Mouse (Mus musculus) ES-Bruce4 (cell line): ENCODE measurements at regions not wholly inside any gene's neighbourhood (a gene's known extent, or its start where the extent isn't known, plus 50 kb on each side); places are given as distances from the start of the nearest gene placed in this dataset.

ENCODE experiments used
- H3K27ac ChIP-seq: 2 replicates; pipeline ENCODE4 v1.5.1; 2012; ENCODE audit warnings: low read length, inconsistent platforms; ENCODE audit not compliant: insufficient read depth
- H3K27me3 ChIP-seq: 2 replicates; pipeline ENCODE4 v1.6.1; 2012; ENCODE audit warnings: mild to moderate bottlenecking, low read length, inconsistent platforms; ENCODE audit not compliant: control insufficient read depth, poor library complexity, insufficient read depth, severe bottlenecking
- H3K36me3 ChIP-seq: 2 replicates; pipeline ENCODE4 v1.6.1; 2012; ENCODE audit warnings: inconsistent platforms, mild to moderate bottlenecking, low read length, moderate library complexity; ENCODE audit not compliant: control insufficient read depth, poor library complexity, insufficient read depth, severe bottlenecking
- H3K4me1 ChIP-seq: one replicate; pipeline ENCODE4 v1.8.1; 2011; ENCODE audit warnings: low read length; ENCODE audit not compliant: control insufficient read depth, insufficient read depth
- H3K4me3 ChIP-seq: 2 replicates; pipeline ENCODE4 v1.5.1; 2011; ENCODE audit warnings: low read depth, mild to moderate bottlenecking, low read length
- H3K9ac ChIP-seq: 2 replicates; pipeline ENCODE4 v1.6.1; 2012; ENCODE audit warnings: low read depth, mild to moderate bottlenecking, inconsistent platforms; ENCODE audit not compliant: poor library complexity, severe bottlenecking
- H3K9me3 ChIP-seq: replicated peaks from 2 replicates; pipeline ENCODE4 v1.6.1; 2012; ENCODE audit warnings: mild to moderate bottlenecking, low read length, inconsistent platforms; ENCODE audit not compliant: control insufficient read depth, poor library complexity, insufficient read depth, severe bottlenecking
- CTCF ChIP-seq: IDR thresholded peaks from one replicate; pipeline ENCODE4 v1.8.1; 2011; ENCODE audit warnings: low read depth, low read length
- EP300 ChIP-seq: IDR thresholded peaks from 2 replicates; pipeline ENCODE4 v1.6.1; 2011; ENCODE audit warnings: low read depth, low read length; ENCODE audit not compliant: insufficient read depth
- POLR2A ChIP-seq: IDR thresholded peaks from one replicate; pipeline ENCODE4 v1.8.1; 2011; ENCODE audit warnings: low read length; ENCODE audit not compliant: insufficient read depth

GRCm38 (mm10) chr2:115095351-115095750, 440.6 kb upstream of the Dph6 start:
- Histone ChIP-seq H3K4me1 (no peaks in the 10 kb centered on the region), H3K9me3 (no peaks in the 10 kb centered on the region), H3K9ac (no peak overlapping the region), H3K27me3 (no peaks in the 10 kb centered on the region), H3K27ac (no peak overlapping the region), H3K36me3 (no peaks in the 10 kb centered on the region), H3K4me3 (no peak overlapping the region)
- TF ChIP-seq EP300 (no peak), CTCF (no peak), POLR2A (no peak)

DNA sequence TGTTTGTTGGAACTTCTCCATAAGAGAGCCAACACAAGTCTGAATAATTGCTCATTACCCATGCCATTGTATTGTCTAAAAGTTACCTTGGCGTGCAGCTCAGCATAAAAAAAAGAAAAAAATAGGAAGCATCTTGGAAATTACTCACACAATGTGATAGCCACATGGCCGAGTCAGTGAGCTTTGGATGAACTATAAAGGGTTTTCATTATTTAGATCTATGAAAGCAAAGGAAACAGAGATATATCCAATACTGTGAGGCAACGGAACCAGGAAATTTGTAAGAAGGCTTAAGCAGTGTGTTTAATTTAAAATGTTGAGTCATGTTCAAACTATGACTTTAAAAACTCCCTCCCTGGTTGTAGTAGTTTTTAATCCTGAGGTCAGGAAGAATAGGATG, 446.7 kb upstream of the Dph6 start:
- Histone ChIP-seq H3K4me3 (no peak overlapping the region), H3K27me3 (no peaks in the 10 kb centered on the region), H3K4me1 (no peaks in the 10 kb centered on the region), H3K36me3 (no peaks in the 10 kb centered on the region), H3K27ac (no peak overlapping the region), H3K9me3 (no peaks in the 10 kb centered on the region), H3K9ac (no peak overlapping the region)
- TF ChIP-seq POLR2A (no peak), CTCF (no peak), EP300 (no peak)

GRCm38 (mm10) chr2:115119429-115120205, 461.9 kb upstream of the BC052040 start:
- no peaks in the 10 kb centered on the region for H3K4me1 ChIP-seq
- no peaks in the 10 kb centered on the region for H3K36me3 ChIP-seq
- no peak overlapping the region for H3K27ac ChIP-seq
- no peak overlapping the region for H3K9ac ChIP-seq
- no peaks in the 10 kb centered on the region for H3K27me3 ChIP-seq
- no peak overlapping the region for H3K4me3 ChIP-seq
- no peaks in the 10 kb centered on the region for H3K9me3 ChIP-seq
- TF ChIP-seq CTCF (no peak), POLR2A (no peak), EP300 (no peak)

DNA sequence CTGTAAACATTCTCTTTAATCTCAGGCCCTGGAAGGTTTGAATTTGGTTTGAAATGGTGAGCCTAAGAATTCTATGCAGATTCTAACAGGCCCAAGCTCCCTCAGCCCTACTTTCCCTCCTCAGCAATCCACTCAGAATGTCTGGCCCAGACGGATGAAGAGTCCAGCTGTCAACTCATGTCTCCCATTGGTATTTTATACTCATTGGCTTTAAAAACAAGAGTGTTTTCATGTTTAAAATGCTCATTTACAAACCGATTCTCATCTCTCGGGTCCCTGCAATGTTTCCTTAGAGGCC, 461.4 kb upstream of the BC052040 start:
- no peak overlapping the region for H3K27ac ChIP-seq
- H3K9ac ChIP-seq, result no peak overlapping the region
- no peaks in the 10 kb centered on the region for H3K9me3 ChIP-seq
- H3K36me3 ChIP-seq, result no peaks in the 10 kb centered on the region
- no peak for TF ChIP-seq EP300
- TF ChIP-seq POLR2A, result no peak
- no peak for TF ChIP-seq CTCF
- no peaks in the 10 kb centered on the region for H3K27me3 ChIP-seq
- H3K4me1 ChIP-seq, result no peaks in the 10 kb centered on the region
- no peak overlapping the region for H3K4me3 ChIP-seq

DNA sequence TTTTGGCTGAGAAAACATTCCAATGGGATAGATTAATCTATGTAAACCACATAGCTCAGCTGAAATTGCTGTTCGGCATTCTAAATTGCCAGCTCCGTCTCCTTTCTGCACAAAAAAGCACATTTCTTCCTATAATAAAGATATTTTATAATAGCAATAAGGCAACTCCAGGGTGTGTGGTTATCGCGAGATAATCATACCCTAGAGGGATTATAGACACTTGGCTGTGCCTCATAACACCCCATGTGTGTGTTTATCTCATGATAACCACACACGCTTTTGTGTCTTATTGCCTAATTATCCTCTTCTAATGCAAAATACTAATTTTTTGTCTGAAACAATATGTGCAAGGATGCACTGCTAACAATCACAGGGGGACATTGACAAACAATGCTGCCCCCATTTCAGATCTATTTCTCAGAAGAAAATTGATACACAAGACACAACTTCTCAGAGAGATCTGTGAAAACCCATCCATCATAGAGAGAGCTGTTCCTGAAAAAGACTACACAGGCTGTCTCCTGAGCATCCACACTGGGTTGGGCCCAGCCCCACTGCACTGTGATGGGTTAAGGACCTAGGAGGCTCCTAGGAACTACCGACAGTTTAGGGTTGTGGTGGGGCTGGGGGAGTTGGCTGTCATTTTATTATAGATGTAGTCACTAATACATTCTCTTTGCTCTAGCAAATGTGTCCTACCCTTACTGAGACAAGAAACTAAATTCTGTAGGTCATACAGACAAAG, 454.7 kb upstream of the BC052040 start:
- no peaks in the 10 kb centered on the region for H3K27me3 ChIP-seq
- H3K4me1 ChIP-seq, result no peaks in the 10 kb centered on the region
- TF ChIP-seq CTCF (no peak), EP300 (no peak), POLR2A (no peak)

DNA sequence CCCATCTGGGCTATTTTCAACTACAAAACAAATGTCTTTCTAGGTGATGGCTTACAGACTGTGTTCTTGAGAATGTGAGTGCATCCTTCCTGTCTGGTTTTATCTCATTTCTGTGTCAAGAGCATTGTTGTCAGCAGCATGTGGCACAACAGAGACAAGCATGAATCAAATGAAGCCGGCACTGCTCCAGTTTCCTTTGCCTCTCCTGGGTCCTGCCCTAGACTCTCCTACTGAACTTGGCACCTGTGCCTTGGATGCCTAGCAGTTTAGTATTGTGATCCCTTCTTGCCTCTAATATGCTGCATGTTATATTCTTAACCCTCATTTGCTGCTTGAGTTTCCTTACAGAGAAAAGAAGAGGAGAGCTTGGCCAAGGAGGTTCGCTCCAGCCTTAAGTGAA, 449.8 kb upstream of the BC052040 start:
- H3K27me3 ChIP-seq, result no peaks in the 10 kb centered on the region
- H3K4me1 ChIP-seq, result no peaks in the 10 kb centered on the region
- no peak overlapping the region for H3K4me3 ChIP-seq
- H3K9ac ChIP-seq, result no peak overlapping the region
- no peaks in the 10 kb centered on the region for H3K9me3 ChIP-seq
- TF ChIP-seq POLR2A, result no peak
- no peak for TF ChIP-seq CTCF
- no peak for TF ChIP-seq EP300
- no peaks in the 10 kb centered on the region for H3K36me3 ChIP-seq
- no peak overlapping the region for H3K27ac ChIP-seq

More for the DNA sequence above, 454.7 kb upstream of the BC052040 start:
- no peak overlapping the region for H3K27ac ChIP-seq
- no peak overlapping the region for H3K9ac ChIP-seq
- H3K36me3 ChIP-seq, result no peaks in the 10 kb centered on the region
- no peaks in the 10 kb centered on the region for H3K9me3 ChIP-seq
- H3K4me3 ChIP-seq, result no peak overlapping the region
